Mouse (Mus musculus) kidney, postnatal 14 days (tissue): ENCODE data around the gene Smarcc2.
"Not testable (repeated sequence)": the region's sequence is repeated elsewhere in the genome, so short reads cannot be mapped to it uniquely, and the experiment has no call there.

Experiments
- DNase-seq: peaks from one replicate; pipeline ENCODE4 v3.0.0; 2022; ENCODE audit warnings: mixed read lengths

Smarcc2 gene

GRCm38 (mm10) chr10:128494667-128495245 lies 35.7 kb downstream of the Smarcc2 start:
- DNase-seq: no peak

- DNase-seq: no peak
Measured at GRCm38 (mm10) chr10:128495270-128495669, 36.2 kb downstream of the Smarcc2 start.

- no peak for DNase-seq
Measured at GRCm38 (mm10) chr10:128495903-128496302, 36.9 kb downstream of the Smarcc2 start.

- no peak for DNase-seq
Measured at GRCm38 (mm10) chr10:128496509-128497077, 37.5 kb downstream of the Smarcc2 start.

GRCm38 (mm10) chr10:128497134-128497737 lies 38.2 kb downstream of the Smarcc2 start:
- no peak for DNase-seq

GRCm38 (mm10) chr10:128498590-128498989 lies 39.5 kb downstream of the Smarcc2 start, which contains the start of gene Myl6b:
Gene Myl6b (minus strand): TSS chr10:128498685.
- peak; percentile 97 for DNase-seq

- peak; percentile 70 for DNase-seq
Measured at GRCm38 (mm10) chr10:128499116-128499671, 40.1 kb downstream of the Smarcc2 start.

GRCm38 (mm10) chr10:128502341-128502740 lies 43.3 kb downstream of the Smarcc2 start:
- DNase-seq: no peak

GRCm38 (mm10) chr10:128503532-128503931 lies 44.5 kb downstream of the Smarcc2 start:
- no peak for DNase-seq

- DNase-seq: no peak
Measured at GRCm38 (mm10) chr10:128504012-128504411, 45.0 kb downstream of the Smarcc2 start.

GRCm38 (mm10) chr10:128504641-128505370 lies 45.8 kb downstream of the Smarcc2 start:
- DNase-seq: no peak

- DNase-seq: not testable (repeated sequence)
Measured at GRCm38 (mm10) chr10:128505371-128505667, 46.3 kb downstream of the Smarcc2 start.

- DNase-seq: no peak
Measured at GRCm38 (mm10) chr10:128505974-128506373, 46.9 kb downstream of the Smarcc2 start.

- DNase-seq: no peak
Measured at GRCm38 (mm10) chr10:128508260-128508659, 49.2 kb downstream of the Smarcc2 start.

- no peak for DNase-seq
Measured at GRCm38 (mm10) chr10:128509203-128509602, 50.2 kb downstream of the Smarcc2 start.

- no peak for DNase-seq
Measured at GRCm38 (mm10) chr10:128509831-128510230, 50.8 kb downstream of the Smarcc2 start.

GRCm38 (mm10) chr10:128510301-128510700 lies 51.3 kb downstream of the Smarcc2 start:
- DNase-seq: no peak

GRCm38 (mm10) chr10:128511189-128511588 lies 52.1 kb downstream of the Smarcc2 start:
- no peak for DNase-seq

- DNase-seq: no peak
Measured at GRCm38 (mm10) chr10:128511761-128512160, 52.7 kb downstream of the Smarcc2 start.

- DNase-seq: no peak
Measured at GRCm38 (mm10) chr10:128515044-128515443, 56.0 kb downstream of the Smarcc2 start.

GRCm38 (mm10) chr10:128516029-128516428 lies 57.0 kb downstream of the Smarcc2 start:
- DNase-seq: no peak

- DNase-seq: no peak
Measured at GRCm38 (mm10) chr10:128516677-128517076, 57.6 kb downstream of the Smarcc2 start.

GRCm38 (mm10) chr10:128518833-128519232 lies 59.8 kb downstream of the Smarcc2 start:
- DNase-seq: peak; percentile 56

GRCm38 (mm10) chr10:128520591-128520990 lies 61.5 kb downstream of the Smarcc2 start:
- DNase-seq: no peak
